Mouse (Mus musculus) forebrain, embryonic 13.5 days (tissue): Measurements from ENCODE around the gene Shcbp1l. TPM values are rescaled to one million over a fixed set of nuclear protein-coding genes. Genes with fewer than 3 reads are reported as not detected.
"Not testable (repeated sequence)": the region's sequence is repeated elsewhere in the genome, so short reads cannot be mapped to it uniquely, and the experiment has no call there.

Source experiments
- ATAC-seq: fragments of 200-750 bp; cut with Nextera tagmentation; 2 replicates; pipeline ENCODE4 v1.8.0; 2017
- H3K27ac ChIP-seq: fragments of 300-500 bp; sonication (generic); 2 replicates; pipeline ENCODE4 v1.5.1; 2015; ENCODE audit warnings: inconsistent platforms, mild to moderate bottlenecking, moderate library complexity
- H3K27me3 ChIP-seq: fragments of 300-500 bp; sonication (generic); 2 replicates; pipeline ENCODE4 v1.6.1; 2015; ENCODE audit warnings: mild to moderate bottlenecking, inconsistent platforms
- H3K36me3 ChIP-seq: fragments of 300-500 bp; sonication (generic); 2 replicates; pipeline ENCODE4 v1.6.1; 2015; ENCODE audit warnings: mild to moderate bottlenecking, inconsistent platforms; ENCODE audit not compliant: poor library complexity, severe bottlenecking
- H3K4me1 ChIP-seq: fragments of 300-500 bp; sonication (generic); 2 replicates; pipeline ENCODE4 v1.6.1; 2015; ENCODE audit warnings: inconsistent platforms
- H3K4me2 ChIP-seq: fragments of 300-500 bp; sonication (generic); 2 replicates; pipeline ENCODE4 v1.6.1; 2015; ENCODE audit warnings: inconsistent platforms, mild to moderate bottlenecking, moderate library complexity
- H3K4me3 ChIP-seq: fragments of 300-500 bp; sonication (generic); 2 replicates; pipeline ENCODE4 v1.5.1; 2015; ENCODE audit warnings: mild to moderate bottlenecking, inconsistent platforms
- H3K9ac ChIP-seq: fragments of 300-500 bp; sonication (generic); 2 replicates; pipeline ENCODE4 v1.6.1; 2015; ENCODE audit warnings: mild to moderate bottlenecking, inconsistent platforms
- H3K9me3 ChIP-seq: fragments of 300-500 bp; sonication (generic); replicated peaks from 2 replicates; pipeline ENCODE4 v1.6.1; 2016; ENCODE audit warnings: inconsistent platforms
- WGBS: fragments of 180-500 bp; shearing (Covaris S2); methylation state at CpG from one replicate; pipeline ENCODE4 v1.1.7; 2015; 5-methylcytosine and 5-hydroxymethylcytosine counted together
- polyA plus RNA-seq: library from polyadenylated mRNA; unstranded; fragments of >200 nt; fragmentation: Nextera tagmentation; extraction: Ambion mirVana; gene quantifications from 2 replicates; pipeline ENCODE4 v1.2.1, GENCODE M21; 2015

Gene Shcbp1l
- polyA plus RNA-seq, 1 experiment from 2014 or later, result 0.14 TPM

DNA sequence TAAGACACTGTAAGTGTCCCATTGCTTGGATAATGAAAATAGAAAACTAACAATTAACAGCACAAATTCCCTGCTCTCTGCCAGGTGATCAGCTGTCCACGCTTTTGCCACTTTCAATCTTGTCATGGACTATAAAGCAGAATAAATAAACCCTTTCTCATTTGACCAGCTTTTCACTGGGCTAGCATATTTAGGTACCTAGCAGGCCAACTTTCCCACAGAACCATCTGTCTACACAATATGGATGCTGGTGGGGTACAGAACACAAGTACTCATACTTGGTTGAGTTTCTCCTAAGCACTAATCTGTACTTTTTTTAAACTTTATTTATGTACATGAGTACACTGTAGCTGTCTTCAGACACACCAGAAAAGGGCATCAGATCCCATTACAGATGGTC lies 54.3 kb downstream of the Shcbp1l start:
- no peaks in the 10 kb centered on the region for H3K9me3 ChIP-seq
- H3K27ac ChIP-seq, result no peak overlapping the region
- no peak overlapping the region for H3K9ac ChIP-seq
- WGBS, result 91% methylated on average over 1 of the region's 1 CpGs
- no peaks in the 10 kb centered on the region for H3K27me3 ChIP-seq
- ATAC-seq, result no peak
- no peak overlapping the region for H3K4me3 ChIP-seq
- no peak overlapping the region for H3K4me2 ChIP-seq
- H3K36me3 ChIP-seq, result peaks cover 82% of the 10 kb centered on the region
- H3K4me1 ChIP-seq, result peaks cover 12% of the 10 kb centered on the region

DNA sequence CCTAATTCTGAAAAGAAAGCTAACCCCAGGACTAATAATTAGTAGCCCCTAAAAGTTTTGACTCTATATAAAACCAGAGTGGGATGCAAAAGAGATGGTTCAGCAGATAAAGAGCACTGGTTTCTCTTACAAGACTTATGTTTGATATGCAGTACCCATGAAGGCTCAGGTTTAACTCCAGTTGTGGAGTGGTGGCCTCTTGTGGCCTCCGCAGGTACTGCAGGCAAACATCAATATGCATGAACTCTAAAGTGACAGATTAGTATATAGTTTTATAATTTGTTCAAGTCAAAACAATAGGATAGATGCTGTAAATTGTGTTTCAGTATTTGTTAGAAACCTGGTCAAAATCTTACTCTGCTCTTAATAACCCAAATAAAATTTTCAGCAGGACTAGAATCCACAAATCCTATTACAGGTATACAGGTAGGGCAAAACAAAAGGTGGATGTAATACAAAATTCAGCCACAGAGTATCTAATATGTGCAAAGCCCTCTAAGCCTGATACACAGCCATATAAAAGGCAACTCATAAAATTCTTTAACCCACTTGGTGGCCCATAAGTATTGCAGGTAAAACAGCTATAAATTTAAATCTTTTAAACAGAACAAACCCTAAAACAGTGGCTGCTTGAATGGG lies 55.5 kb downstream of the Shcbp1l start:
- H3K36me3 ChIP-seq, result peaks cover 72% of the 10 kb centered on the region
- no peak overlapping the region for H3K4me3 ChIP-seq
- peak; percentile 66; the same call in 1 of the 2 replicates for ATAC-seq
- H3K27me3 ChIP-seq, result no peaks in the 10 kb centered on the region
- H3K4me1 ChIP-seq, result peaks cover 24% of the 10 kb centered on the region
- no peak overlapping the region for H3K27ac ChIP-seq
- H3K9ac ChIP-seq, result no peak overlapping the region
- 68% methylated on average over 1 of the region's 1 CpGs for WGBS
- H3K4me2 ChIP-seq, result no peak overlapping the region
- H3K9me3 ChIP-seq, result no peaks in the 10 kb centered on the region

DNA sequence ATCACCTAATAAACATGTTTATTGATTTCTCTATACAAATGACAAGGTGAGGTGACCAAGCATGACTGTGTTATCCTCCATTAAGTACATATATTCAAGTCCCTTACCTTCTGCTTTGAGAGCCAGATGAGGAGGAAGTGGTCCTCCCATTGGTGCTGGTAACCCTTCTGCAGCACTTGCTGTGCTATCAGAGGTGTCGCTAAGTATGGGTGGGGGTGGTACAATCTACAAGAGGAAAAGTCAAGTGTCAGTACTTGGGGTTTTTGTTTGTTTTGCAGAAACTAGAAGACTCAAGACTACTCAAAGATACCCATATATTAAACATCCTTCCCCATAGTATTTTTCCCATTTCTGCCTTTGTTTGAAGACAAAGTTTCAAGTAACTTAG lies 56.1 kb downstream of the Shcbp1l start:
- H3K4me3 ChIP-seq, result no peak overlapping the region
- H3K27ac ChIP-seq, result no peak overlapping the region
- peaks cover 70% of the 10 kb centered on the region for H3K36me3 ChIP-seq
- H3K9ac ChIP-seq, result no peak overlapping the region
- 96% methylated on average over 1 of the region's 1 CpGs for WGBS
- no peak overlapping the region for H3K4me2 ChIP-seq
- H3K27me3 ChIP-seq, result no peaks in the 10 kb centered on the region
- no peak for ATAC-seq
- H3K4me1 ChIP-seq, result peaks cover 30% of the 10 kb centered on the region
- no peaks in the 10 kb centered on the region for H3K9me3 ChIP-seq

DNA sequence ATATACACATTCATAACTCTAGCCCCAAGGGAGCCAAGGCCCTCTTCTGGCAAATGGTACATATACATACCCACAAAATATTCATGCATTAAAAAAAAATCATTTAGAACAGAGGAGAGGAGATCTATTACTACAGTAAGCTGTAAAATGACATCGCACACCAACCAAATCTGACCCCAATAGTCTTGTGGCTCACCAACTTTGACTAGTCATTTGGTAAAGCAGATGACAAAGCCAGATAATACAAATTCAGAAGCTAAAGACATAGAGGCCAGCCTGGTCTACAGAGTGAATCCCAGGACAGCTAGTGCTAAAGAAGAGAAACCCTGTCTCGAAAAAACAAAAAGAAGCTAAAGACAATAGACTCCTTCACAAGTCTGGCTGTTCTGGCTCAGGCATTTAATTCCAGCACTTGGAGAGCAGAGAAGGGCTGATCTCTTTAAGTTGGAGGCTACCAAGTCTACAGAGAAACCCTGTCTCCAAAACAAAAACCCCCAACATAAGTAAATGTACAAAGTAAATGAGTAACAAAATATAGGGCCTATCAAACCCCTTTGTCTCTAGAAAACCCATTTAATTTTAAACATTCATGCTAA lies 60.3 kb downstream of the Shcbp1l start:
- peaks cover 28% of the 10 kb centered on the region for H3K36me3 ChIP-seq
- H3K4me1 ChIP-seq, result peaks cover 33% of the 10 kb centered on the region
- peak overlapping the region; percentile 93 for H3K4me2 ChIP-seq
- no peaks in the 10 kb centered on the region for H3K27me3 ChIP-seq
- ATAC-seq, result no peak
- H3K4me3 ChIP-seq, result peak overlapping the region; percentile 99
- H3K27ac ChIP-seq, result no peak overlapping the region
- no peaks in the 10 kb centered on the region for H3K9me3 ChIP-seq
- WGBS, result 42% methylated on average over 2 of the region's 2 CpGs
- H3K9ac ChIP-seq, result peak overlapping the region; percentile 54

DNA sequence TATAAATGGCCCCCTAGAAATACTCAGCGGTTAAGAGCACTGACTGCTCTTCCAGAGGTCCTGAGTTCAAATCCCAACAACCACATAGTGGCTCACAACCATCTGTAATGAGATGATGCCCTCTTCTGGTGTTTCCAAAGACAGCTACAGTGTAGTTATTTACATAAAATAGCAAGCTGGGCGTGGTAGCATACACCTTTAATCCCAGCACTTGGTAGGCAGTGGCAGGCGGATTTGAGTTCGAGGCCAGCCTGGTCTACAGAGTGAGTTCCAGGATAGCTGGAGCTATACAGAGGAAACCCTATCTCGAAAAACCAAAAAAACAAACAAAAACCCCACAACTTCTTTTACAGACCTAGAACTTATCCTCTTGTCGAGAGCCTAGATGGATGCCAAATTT lies 61.2 kb downstream of the Shcbp1l start:
- ATAC-seq, H3K27me3 ChIP-seq: not testable (repeated sequence)
- WGBS, result 14% methylated on average over 6 of the region's 6 CpGs

DNA sequence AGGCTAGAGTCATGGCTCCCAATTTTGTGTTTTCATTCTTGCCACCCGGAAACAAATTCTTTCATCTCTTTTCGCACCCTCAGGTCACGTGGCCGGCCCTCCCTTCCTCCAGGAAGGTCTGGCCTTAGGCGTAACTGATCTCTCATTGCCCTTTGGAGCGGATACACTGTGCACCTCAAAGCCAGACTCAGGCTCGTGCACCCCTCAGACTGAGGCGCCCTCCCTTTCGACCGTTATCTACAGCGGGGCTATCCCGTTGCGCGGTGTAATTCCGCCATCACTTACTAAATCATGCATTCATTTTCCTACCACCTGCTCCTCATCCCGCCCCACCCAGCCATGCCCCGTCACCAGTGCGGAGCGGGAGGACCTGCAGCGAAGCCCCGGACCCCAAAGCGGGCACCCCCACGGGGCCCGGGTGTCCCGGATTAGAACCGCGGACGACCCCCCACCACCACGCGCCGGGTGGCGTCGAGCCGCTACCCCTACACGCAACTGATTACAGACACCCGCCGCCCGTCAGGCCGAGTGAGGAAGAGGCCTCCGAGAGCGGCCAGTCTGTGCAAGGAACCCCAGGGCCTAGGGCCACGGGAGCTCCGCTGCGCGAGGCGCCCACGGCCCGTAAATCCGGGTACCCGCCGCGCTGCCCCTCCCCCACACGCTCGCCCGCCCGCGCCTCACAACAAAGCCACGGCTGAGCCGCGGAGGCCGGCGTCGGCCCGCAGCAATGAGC lies 62.0 kb downstream of the Shcbp1l start:
- peak; percentile 87 for ATAC-seq
- WGBS, result under 1% methylated on average over 62 of the region's 64 CpGs

More for the DNA sequence above, 61.2 kb downstream of the Shcbp1l start:
- not testable (repeated sequence) for H3K27ac ChIP-seq, H3K9me3 ChIP-seq
- Histone ChIP-seq H3K4me3 (peak overlapping the region; percentile 99), H3K4me1 (peaks cover 33% of the 10 kb centered on the region), H3K4me2 (peak overlapping the region; percentile 93), H3K36me3 (peaks cover 20% of the 10 kb centered on the region), H3K9ac (peak overlapping the region; percentile 100)

GRCm38 (mm10) chr1:153487500-153487879 lies 62.5 kb downstream of the Shcbp1l start, which contains the start of gene Dhx9:
Gene Dhx9, minus strand, starts transcription at chr1:153487660.
- H3K9ac ChIP-seq, result peak within 1 kb of the TSS; percentile 100
- peak within 1 kb of the TSS; percentile 93 for H3K4me2 ChIP-seq
- ATAC-seq, result peak; percentile 91
- H3K27ac ChIP-seq, result peak within 1 kb of the TSS; percentile 96
- no peaks in the 10 kb centered on the region for H3K9me3 ChIP-seq
- H3K36me3 ChIP-seq, result peaks cover 7% of the 10 kb centered on the region; the same call in 1 of the 2 replicates
- under 1% methylated on average over 35 of the region's 35 CpGs for WGBS
- H3K27me3 ChIP-seq, result no peaks in the 10 kb centered on the region
- H3K4me1 ChIP-seq, result peaks cover 33% of the 10 kb centered on the region
- peak within 1 kb of the TSS; percentile 99 for H3K4me3 ChIP-seq

More for the DNA sequence above, 62.0 kb downstream of the Shcbp1l start:
- Histone ChIP-seq H3K9ac (peak overlapping the region; percentile 100), H3K27ac (peak overlapping the region; percentile 96), H3K27me3 (no peaks in the 10 kb centered on the region), H3K9me3 (no peaks in the 10 kb centered on the region), H3K4me1 (peaks cover 33% of the 10 kb centered on the region), H3K4me2 (peak overlapping the region; percentile 93), H3K4me3 (peak overlapping the region; percentile 99), H3K36me3 (peaks cover 13% of the 10 kb centered on the region)

GRCm38 (mm10) chr1:153489132-153489531 lies 64.2 kb downstream of the Shcbp1l start:
- H3K4me1 ChIP-seq, result peaks cover 23% of the 10 kb centered on the region
- 50% methylated on average over 7 of the region's 7 CpGs for WGBS
- no peaks in the 10 kb centered on the region for H3K27me3 ChIP-seq
- H3K27ac ChIP-seq, result no peak overlapping the region
- H3K9ac ChIP-seq, result no peak overlapping the region
- no peak overlapping the region for H3K4me2 ChIP-seq
- H3K36me3 ChIP-seq, result no peaks in the 10 kb centered on the region
- no peak overlapping the region for H3K4me3 ChIP-seq
- ATAC-seq, result no peak
- no peaks in the 10 kb centered on the region for H3K9me3 ChIP-seq

GRCm38 (mm10) chr1:153489540-153489939 lies 64.6 kb downstream of the Shcbp1l start:
- no peaks in the 10 kb centered on the region for H3K36me3 ChIP-seq
- H3K4me2 ChIP-seq, result no peak overlapping the region
- 55% methylated on average over 2 of the region's 2 CpGs for WGBS
- H3K27ac ChIP-seq, result no peak overlapping the region
- H3K4me1 ChIP-seq, result peaks cover 18% of the 10 kb centered on the region
- ATAC-seq, result no peak
- H3K9me3 ChIP-seq, result no peaks in the 10 kb centered on the region
- H3K4me3 ChIP-seq, result no peak overlapping the region
- H3K27me3 ChIP-seq, result no peaks in the 10 kb centered on the region
- no peak overlapping the region for H3K9ac ChIP-seq

- peaks cover 14% of the 10 kb centered on the region for H3K4me1 ChIP-seq
- no peaks in the 10 kb centered on the region for H3K9me3 ChIP-seq
- H3K9ac ChIP-seq, result no peak overlapping the region
- no peaks in the 10 kb centered on the region for H3K36me3 ChIP-seq
- no peak overlapping the region for H3K4me2 ChIP-seq
- H3K4me3 ChIP-seq, result no peak overlapping the region
- H3K27ac ChIP-seq, result no peak overlapping the region
- no peak for ATAC-seq
- WGBS, result 89% methylated on average over 4 of the region's 4 CpGs
- H3K27me3 ChIP-seq, result no peaks in the 10 kb centered on the region
These were observed 65.0 kb downstream of the Shcbp1l start for GRCm38 (mm10) chr1:153489963-153490362.

GRCm38 (mm10) chr1:153491345-153491744 lies 66.4 kb downstream of the Shcbp1l start:
- no peak overlapping the region for H3K9ac ChIP-seq
- ATAC-seq, result no peak
- WGBS, result 84% methylated on average over 2 of the region's 2 CpGs

DNA sequence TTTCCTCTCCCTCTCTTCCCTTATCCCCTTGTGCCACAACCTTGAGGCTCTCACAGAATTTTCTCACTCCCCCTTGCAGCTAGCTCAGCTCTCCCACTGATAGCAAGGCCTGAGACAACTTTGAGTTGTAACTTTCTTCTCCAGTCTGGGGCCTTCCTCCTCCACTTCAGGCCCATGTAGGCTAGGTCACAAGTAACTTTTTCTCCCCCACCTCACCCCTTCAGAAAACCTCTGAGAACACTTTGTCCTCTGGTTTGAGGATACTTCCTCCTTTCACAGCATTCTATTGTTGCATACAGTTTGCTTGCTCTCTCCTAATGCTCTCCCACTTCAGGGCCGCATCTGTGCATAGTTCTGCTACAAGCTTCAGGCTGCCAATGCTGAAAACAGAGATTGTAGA lies 66.9 kb downstream of the Shcbp1l start:
- Histone ChIP-seq H3K4me1 (no peaks in the 10 kb centered on the region), H3K36me3 (no peaks in the 10 kb centered on the region), H3K27ac (no peak overlapping the region), H3K4me2 (no peak overlapping the region), H3K27me3 (no peaks in the 10 kb centered on the region), H3K4me3 (no peak overlapping the region), H3K9me3 (no peaks in the 10 kb centered on the region), H3K9ac (no peak overlapping the region)
- WGBS, result 96% methylated on average over 1 of the region's 1 CpGs
- no peak for ATAC-seq

More at GRCm38 (mm10) chr1:153491345-153491744, 66.4 kb downstream of the Shcbp1l start:
- Histone ChIP-seq H3K4me3 (no peak overlapping the region), H3K4me1 (0 out of 2 replicates have a peak, but pooled peaks cover under 1% of the 10 kb centered on the region), H3K27me3 (no peaks in the 10 kb centered on the region), H3K27ac (no peak overlapping the region), H3K9me3 (no peaks in the 10 kb centered on the region), H3K4me2 (no peak overlapping the region), H3K36me3 (no peaks in the 10 kb centered on the region)
